Comparison of ENCODE assay signal across 9 mouse cellular contexts in the genomic region with DNA sequence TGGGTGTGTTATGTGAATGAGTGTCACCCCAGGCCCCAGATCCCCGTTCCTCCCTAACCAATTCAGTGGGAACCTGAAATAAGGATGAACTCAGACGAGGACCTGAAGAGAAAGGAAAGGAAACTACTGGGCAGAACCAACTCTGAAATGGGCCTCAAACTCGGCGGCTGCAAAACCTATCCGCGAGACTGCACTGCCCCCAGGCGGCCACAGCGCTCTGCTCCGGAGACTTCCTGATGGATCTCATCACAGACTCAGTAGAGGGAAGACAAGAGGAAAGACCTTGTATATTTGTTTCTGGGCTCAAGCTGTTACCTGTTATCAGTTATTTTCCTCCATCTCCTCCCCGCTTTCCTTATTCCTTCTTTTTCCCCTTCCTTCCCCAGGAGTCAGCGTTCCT. TPM values are rescaled to one million over a fixed set of nuclear protein-coding genes. Genes with fewer than 3 reads are reported as not detected.
A peak's percentile ranks its signal among the peaks of the same experiment; 100 is the strongest.
DNase-seq lines count a peak whose midpoint lies in the region; ATAC-seq and TF ChIP-seq lines count a peak whose summit lies in the region.
"Had no signal": no experiment of that assay in that cellular context is flagged by ENCODE, and none has a peak within 500 bp of the region (broad histone marks: within the 10 kb centered on the region; RNA-seq: fewer than 3 reads in every experiment).

No protein-coding gene starts in this region.

- DNase-seq in CD4-positive helper T cell, adult 2 months (ENCODE audit: low read depth, low spot score) = peak; percentile 49
- DNase-seq in kidney, postnatal 0 days (ENCODE audit: low spot score) = peak; percentile 88
- DNase-seq in liver, adult 2 months (ENCODE audit: extremely low read depth, low read depth, low spot score) = peak; percentile 30
- peak; percentile 41 to 58 for DNase-seq in natural killer cell, adult 2 months (ENCODE audit: low spot score in 2 of 2)

- H3K36me3 ChIP-seq in heart, embryonic 12.5 days = no peaks in the 10 kb centered on the region
- H3K36me3 ChIP-seq in kidney, postnatal 0 days (ENCODE audit: insufficient read depth, low read length) = no peaks in the 10 kb centered on the region
- H3K36me3 ChIP-seq in liver, adult 2 months (ENCODE audit: control insufficient read depth, insufficient read depth, low read length) = no peaks in the 10 kb centered on the region
- no peaks in the 10 kb centered on the region for H3K36me3 ChIP-seq in stomach, embryonic 14.5 days (ENCODE audit: control insufficient read depth, insufficient read depth, low read length)

- 0 out of 2 replicates have a peak, but pooled peaks have one; percentile 39 for ATAC-seq in erythroid progenitor cell, adult 5-6 weeks (replicated peaks; ENCODE audit: low FRiP score, poor library complexity, severe bottlenecking)
- no peak for ATAC-seq in heart, embryonic 12.5 days (ENCODE audit: insufficient number of reproducible peaks, low FRiP score)
- no peak for ATAC-seq in kidney, postnatal 0 days (replicated peaks; ENCODE audit: low FRiP score, low read depth)
- no peak for ATAC-seq in stomach, embryonic 14.5 days (ENCODE audit: insufficient number of reproducible peaks, insufficient read depth, low FRiP score, low read depth)

- no peak overlapping the region for H3K27ac ChIP-seq in brown adipose tissue, adult 24 weeks (replicated peaks; ENCODE audit: low read depth, low read length)
- no peak overlapping the region for H3K27ac ChIP-seq in heart, embryonic 12.5 days (ENCODE audit: poor library complexity, severe bottlenecking)
- no peak overlapping the region for H3K27ac ChIP-seq in kidney, postnatal 0 days
- H3K27ac ChIP-seq in liver, adult 2 months (replicated peaks; ENCODE audit: insufficient read depth, low read depth, low read length) = no peak overlapping the region
- H3K27ac ChIP-seq in stomach, embryonic 14.5 days (ENCODE audit: low read length) = no peak overlapping the region

- H3K27me3 ChIP-seq in heart, embryonic 12.5 days (replicated peaks) = 0 out of 2 replicates have a peak, but pooled peaks cover 4% of the 10 kb centered on the region
- H3K27me3 ChIP-seq in kidney, postnatal 0 days (ENCODE audit: insufficient read depth, low read length) = no peaks in the 10 kb centered on the region
- no peaks in the 10 kb centered on the region for H3K27me3 ChIP-seq in liver, adult 2 months (ENCODE audit: control insufficient read depth, insufficient read depth, low read length)
- H3K27me3 ChIP-seq in stomach, embryonic 14.5 days (ENCODE audit: control insufficient read depth, insufficient read depth, low read length) = no peaks in the 10 kb centered on the region

- H3K9me3 ChIP-seq in heart, embryonic 12.5 days (replicated peaks) = no peaks in the 10 kb centered on the region
- no peaks in the 10 kb centered on the region for H3K9me3 ChIP-seq in kidney, postnatal 0 days (replicated peaks; ENCODE audit: low read length)
- no peaks in the 10 kb centered on the region for H3K9me3 ChIP-seq in stomach, embryonic 14.5 days (ENCODE audit: control insufficient read depth, low read depth, low read length)

- H3K4me3 ChIP-seq in brown adipose tissue, adult 24 weeks (ENCODE audit: insufficient read depth, low read depth, low read length) = peak overlapping the region; percentile 27
- peak overlapping the region; percentile 27 for H3K4me3 ChIP-seq in heart, embryonic 12.5 days
- 0 out of 2 replicates have a peak overlapping the region, but pooled peaks have one; percentile 10 for H3K4me3 ChIP-seq in kidney, postnatal 0 days (replicated peaks; ENCODE audit: low read depth, low read length)
- no peak overlapping the region; the same call in 1 of the 2 replicates for H3K4me3 ChIP-seq in liver, adult 2 months (ENCODE audit: insufficient read depth, low read depth, low read length)
- 0 out of 2 replicates have a peak overlapping the region, but pooled peaks have one; percentile 3 for H3K4me3 ChIP-seq in stomach, embryonic 14.5 days (ENCODE audit: low read depth, low read length)
- H3K4me3 ChIP-seq: erythroblast, embryonic 14.5 days had no signal

- WGBS in heart, embryonic 12.5 days = 5% methylated on average over 11 of the region's 11 CpGs
- WGBS in kidney, postnatal 0 days = 11% methylated on average over 11 of the region's 11 CpGs
- WGBS in liver, adult 2 months = 8% methylated on average over 11 of the region's 11 CpGs
- 5% methylated on average over 11 of the region's 11 CpGs for WGBS in stomach, embryonic 14.5 days

- TF ChIP-seq POLR2A in liver, adult 2 months (IDR thresholded peaks at IDR 0.05; ENCODE audit: extremely low read depth, insufficient read depth, low read length) = no peak

- H3K4me2 ChIP-seq in heart, embryonic 12.5 days = peak overlapping the region; percentile 54
- H3K4me2 ChIP-seq in kidney, postnatal 0 days (ENCODE audit: low read length) = peak overlapping the region; percentile 27; the same call in 1 of the 2 replicates
- H3K4me2 ChIP-seq in stomach, embryonic 14.5 days (replicated peaks; ENCODE audit: low read depth, low read length) = peak overlapping the region; percentile 27

- no peaks in the 10 kb centered on the region for H3K4me1 ChIP-seq in brown adipose tissue, adult 24 weeks (ENCODE audit: control insufficient read depth, insufficient read depth, insufficient read length, low read length)
- H3K4me1 ChIP-seq in heart, embryonic 12.5 days (replicated peaks) = peaks cover 3% of the 10 kb centered on the region; the same call in 1 of the 2 replicates
- H3K4me1 ChIP-seq in kidney, postnatal 0 days (replicated peaks; ENCODE audit: insufficient read depth, low read length) = no peaks in the 10 kb centered on the region
- H3K4me1 ChIP-seq in liver, adult 2 months (ENCODE audit: control insufficient read depth, insufficient read depth, low read length) = no peaks in the 10 kb centered on the region
- no peaks in the 10 kb centered on the region for H3K4me1 ChIP-seq in stomach, embryonic 14.5 days (ENCODE audit: control insufficient read depth, insufficient read depth, low read length)

- no peaks in the 10 kb centered on the region for H3K79me2 ChIP-seq in liver, adult 2 months (ENCODE audit: control insufficient read depth, insufficient read depth, low read length)

- TF ChIP-seq CTCF in kidney, postnatal 0 days (IDR thresholded peaks at IDR 0.05; ENCODE audit: low read depth) = peak; percentile 96
- peak; percentile 93 for TF ChIP-seq CTCF in liver, adult 2 months (IDR thresholded peaks at IDR 0.05; ENCODE audit: low read depth, low read length)

- no peak overlapping the region for H3K9ac ChIP-seq in heart, embryonic 12.5 days
- H3K9ac ChIP-seq in kidney, postnatal 0 days (ENCODE audit: low read depth, low read length) = no peak overlapping the region
- no peak overlapping the region for H3K9ac ChIP-seq in liver, adult 2 months (ENCODE audit: low read depth, low read length)
- no peak overlapping the region for H3K9ac ChIP-seq in stomach, embryonic 14.5 days (replicated peaks; ENCODE audit: low read depth, low read length)

RNA-seq across cellular contexts. Expression of a gene that starts 50.4 kb away (rescaled TPM):
- 65.4 and 71.7 TPM in 2 replicates for polyA plus RNA-seq in brown adipose tissue, adult 24 weeks (2012; ENCODE audit: insufficient read depth, insufficient read length, missing spikeins)
- total RNA-seq in erythroid progenitor cell, adult 5-6 weeks (2015; ENCODE audit: low replicate concordance) = 91.5 and 115 TPM in 2 replicates
- 107 and 121 TPM in 2 replicates for total RNA-seq in erythroid progenitor cell, adult 5-6 weeks (2017; ENCODE audit: low replicate concordance)
- 79.6 and 80.5 TPM in 2 replicates for polyA plus RNA-seq in heart, embryonic 12.5 days (2016; fragmentation: Nextera tagmentation; extraction: Ambion mirVana)
- 107 and 109 TPM in 2 replicates for polyA plus RNA-seq in kidney, postnatal 0 days (2015; fragmentation: Nextera tagmentation; extraction: Ambion mirVana)
- total RNA-seq in liver, adult 2 months (2014; rRNA removed) = 30.4 and 38.7 TPM in 2 replicates
- polyA plus RNA-seq in liver, adult 2 months (2012; rRNA removed) = 7.8 and 8.1 TPM in 2 replicates
- 101 and 108 TPM in 2 replicates for polyA plus RNA-seq in stomach, embryonic 14.5 days (2014; fragmentation: Nextera tagmentation; extraction: Ambion mirVana)

Comparison
In these comparisons a context has a peak if more than half of its experiments do, and no peak if none do; other contexts are left out.
1. DNase-seq: peak in every context shown above with its lines; median percentile 88 in kidney, postnatal 0 days; 50 in natural killer cell, adult 2 months; 49 in CD4-positive helper T cell, adult 2 months; 30 in liver, adult 2 months.